Mouse (Mus musculus) hindbrain, embryonic 14.5 days (tissue): ENCODE data around the gene Slc35e1. TPM values are rescaled to one million over a fixed set of nuclear protein-coding genes. Genes with fewer than 3 reads are reported as not detected.

ENCODE experiments used
- ATAC-seq: fragments of 200-750 bp; cut with Nextera tagmentation; 2 replicates; pipeline ENCODE4 v1.8.0; 2017; ENCODE audit warnings: moderate number of reproducible peaks, mild to moderate bottlenecking, moderate TSS enrichment, moderate library complexity; ENCODE audit not compliant: low FRiP score
- DNase-seq: peaks from one replicate; pipeline ENCODE4 v3.0.0-alpha.2; 2015; ENCODE audit warnings: low spot score
- H3K27ac ChIP-seq: fragments of 300-500 bp; sonication (generic); 2 replicates; pipeline ENCODE4 v1.5.1; 2014; ENCODE audit warnings: mild to moderate bottlenecking, moderate library complexity
- H3K27me3 ChIP-seq: fragments of 300-500 bp; sonication (generic); 2 replicates; pipeline ENCODE4 v1.6.1; 2014; ENCODE audit warnings: mild to moderate bottlenecking, low read length, mixed read lengths; ENCODE audit not compliant: control insufficient read depth, insufficient read depth
- H3K36me3 ChIP-seq: fragments of 300-500 bp; sonication (generic); replicated peaks from 2 replicates; pipeline ENCODE4 v1.6.1; 2014; ENCODE audit not compliant: control insufficient read depth, insufficient read depth
- H3K4me1 ChIP-seq: fragments of 300-500 bp; sonication (generic); replicated peaks from 2 replicates; pipeline ENCODE4 v1.6.1; 2014; ENCODE audit warnings: antibody characterized with exemption, low read length, mixed read lengths; ENCODE audit not compliant: control insufficient read depth, insufficient read depth
- H3K4me2 ChIP-seq: fragments of 300-500 bp; sonication (generic); replicated peaks from 2 replicates; pipeline ENCODE4 v1.6.1; 2014; ENCODE audit warnings: mild to moderate bottlenecking, moderate library complexity
- H3K4me3 ChIP-seq: fragments of 300-500 bp; sonication (generic); replicated peaks from 2 replicates; pipeline ENCODE4 v1.5.1; 2014; ENCODE audit warnings: mild to moderate bottlenecking, low read length
- H3K9ac ChIP-seq: fragments of 300-500 bp; sonication (generic); 2 replicates; pipeline ENCODE4 v1.6.1; 2014
- H3K9me3 ChIP-seq: fragments of 300-500 bp; sonication (generic); 2 replicates; pipeline ENCODE4 v1.6.1; 2016; ENCODE audit warnings: low read length; ENCODE audit not compliant: control insufficient read depth
- WGBS: fragments of 180-500 bp; shearing (Covaris S2); extraction: QIAGEN DNeasy Blood & Tissue Kit; methylation state at CpG from one replicate; pipeline ENCODE4 v1.1.7; 2014; 5-methylcytosine and 5-hydroxymethylcytosine counted together
- polyA plus RNA-seq: library from polyadenylated mRNA; unstranded; fragments of >200 nt; fragmentation: Nextera tagmentation; extraction: Ambion mirVana; gene quantifications from 2 replicates; pipeline ENCODE4 v1.2.1, GENCODE M21; 2014

Gene Slc35e1
- polyA plus RNA-seq, 1 experiment from 2014 or later = 12.8 TPM

- Histone ChIP-seq H3K4me2 (no peak overlapping the region), H3K9me3 (no peaks in the 10 kb centered on the region), H3K27ac (no peak overlapping the region), H3K36me3 (peaks cover 77% of the 10 kb centered on the region), H3K4me3 (no peak overlapping the region), H3K27me3 (no peaks in the 10 kb centered on the region), H3K9ac (no peak overlapping the region), H3K4me1 (no peaks in the 10 kb centered on the region)
- ATAC-seq (no peak), DNase-seq (no peak)
- 88% methylated on average over 4 of the region's 4 CpGs for WGBS
These were observed 32.4 kb downstream of the Slc35e1 start for GRCm38 (mm10) chr8:72459881-72460533.

- Histone ChIP-seq H3K27ac (no peak overlapping the region), H3K36me3 (peaks cover 77% of the 10 kb centered on the region), H3K4me2 (no peak overlapping the region), H3K4me3 (no peak overlapping the region), H3K9ac (no peak overlapping the region), H3K9me3 (no peaks in the 10 kb centered on the region), H3K4me1 (no peaks in the 10 kb centered on the region), H3K27me3 (no peaks in the 10 kb centered on the region)
- ATAC-seq = no peak
- DNase-seq = no peak
- WGBS = 88% methylated on average over 6 of the region's 6 CpGs
These were observed 34.0 kb downstream of the Slc35e1 start for GRCm38 (mm10) chr8:72458457-72458856.

GRCm38 (mm10) chr8:72457806-72458205, 34.6 kb downstream of the Slc35e1 start:
- Histone ChIP-seq H3K4me1 (no peaks in the 10 kb centered on the region), H3K27me3 (no peaks in the 10 kb centered on the region), H3K9me3 (no peaks in the 10 kb centered on the region), H3K4me3 (no peak overlapping the region), H3K4me2 (no peak overlapping the region), H3K36me3 (peaks cover 77% of the 10 kb centered on the region), H3K27ac (no peak overlapping the region), H3K9ac (no peak overlapping the region)
- ATAC-seq (no peak), DNase-seq (no peak)
- 93% methylated on average over 3 of the region's 3 CpGs for WGBS

- Histone ChIP-seq H3K4me1 (no peaks in the 10 kb centered on the region), H3K9ac (no peak overlapping the region), H3K27me3 (no peaks in the 10 kb centered on the region), H3K4me3 (no peak overlapping the region), H3K9me3 (no peaks in the 10 kb centered on the region), H3K4me2 (no peak overlapping the region), H3K36me3 (peaks cover 75% of the 10 kb centered on the region), H3K27ac (no peak overlapping the region)
- ATAC-seq (no peak), DNase-seq (no peak)
- WGBS = 96% methylated on average over 4 of the region's 4 CpGs
These were observed 37.1 kb downstream of the Slc35e1 start for GRCm38 (mm10) chr8:72455317-72455716.

- Histone ChIP-seq H3K36me3 (peaks cover 75% of the 10 kb centered on the region), H3K9me3 (no peaks in the 10 kb centered on the region), H3K4me3 (no peak overlapping the region), H3K27ac (no peak overlapping the region), H3K9ac (no peak overlapping the region), H3K4me2 (no peak overlapping the region), H3K4me1 (no peaks in the 10 kb centered on the region), H3K27me3 (no peaks in the 10 kb centered on the region)
- ATAC-seq (no peak), DNase-seq (no peak)
- 97% methylated on average over 2 of the region's 2 CpGs for WGBS
These were observed 38.5 kb downstream of the Slc35e1 start for GRCm38 (mm10) chr8:72453904-72454303.

GRCm38 (mm10) chr8:72451516-72451915, 40.9 kb downstream of the Slc35e1 start:
- Histone ChIP-seq H3K9ac (no peak overlapping the region), H3K27ac (no peak overlapping the region), H3K27me3 (no peaks in the 10 kb centered on the region), H3K4me1 (no peaks in the 10 kb centered on the region), H3K4me2 (no peak overlapping the region), H3K9me3 (no peaks in the 10 kb centered on the region), H3K4me3 (no peak overlapping the region), H3K36me3 (peaks cover 72% of the 10 kb centered on the region)
- ATAC-seq (no peak), DNase-seq (no peak)
- WGBS = 89% methylated on average over 8 of the region's 8 CpGs

- Histone ChIP-seq H3K36me3 (peaks cover 18% of the 10 kb centered on the region), H3K4me1 (0 out of 2 replicates have a peak, but pooled peaks cover 5% of the 10 kb centered on the region), H3K4me3 (no peak overlapping the region), H3K4me2 (no peak overlapping the region), H3K27me3 (no peaks in the 10 kb centered on the region), H3K9me3 (no peaks in the 10 kb centered on the region), H3K9ac (no peak overlapping the region), H3K27ac (no peak overlapping the region)
- no peak for ATAC-seq
- 91% methylated on average over 6 of the region's 6 CpGs for WGBS
- no peak for DNase-seq
These were observed 47.3 kb downstream of the Slc35e1 start for GRCm38 (mm10) chr8:72445071-72445470.

GRCm38 (mm10) chr8:72443994-72444350, 48.4 kb downstream of the Slc35e1 start:
- Histone ChIP-seq H3K36me3 (peaks cover 7% of the 10 kb centered on the region), H3K9ac (peak overlapping the region; percentile 76), H3K9me3 (no peaks in the 10 kb centered on the region), H3K27me3 (no peaks in the 10 kb centered on the region), H3K4me1 (0 out of 2 replicates have a peak, but pooled peaks cover 5% of the 10 kb centered on the region), H3K27ac (peak overlapping the region; percentile 53; the same call in 1 of the 2 replicates), H3K4me2 (peak overlapping the region; percentile 67), H3K4me3 (peak overlapping the region; percentile 42)
- no peak for DNase-seq
- no peak for ATAC-seq
- 36% methylated on average over 6 of the region's 6 CpGs for WGBS

GRCm38 (mm10) chr8:72443338-72443993, 48.9 kb downstream of the Slc35e1 start, which contains the start of the genes Calr3 and 1700030K09Rik:
Gene Calr3 (minus strand): TSS chr8:72443870.
Gene 1700030K09Rik (plus strand): TSS chr8:72443880.
- Histone ChIP-seq H3K9me3 (no peaks in the 10 kb centered on the region), H3K4me2 (peak within 1 kb of the TSS; percentile 67), H3K9ac (peak within 1 kb of the TSS; percentile 76), H3K4me3 (peak within 1 kb of the TSS; percentile 42), H3K27ac (peak within 1 kb of the TSS; percentile 53; the same call in 1 of the 2 replicates), H3K4me1 (0 out of 2 replicates have a peak, but pooled peaks cover 5% of the 10 kb centered on the region), H3K36me3 (peaks cover 4% of the 10 kb centered on the region), H3K27me3 (no peaks in the 10 kb centered on the region)
- 6% methylated on average over 34 of the region's 34 CpGs for WGBS
- peak; percentile 99 for ATAC-seq
- DNase-seq = peak; percentile 98
